Mouse (Mus musculus) G1E (cell line): ENCODE results near the gene Sh3glb2. TPM values are rescaled to one million over a fixed set of nuclear protein-coding genes. Genes with fewer than 3 reads are reported as not detected.
A peak's percentile ranks its signal among the peaks of the same experiment; 100 is the strongest.

ENCODE experiments used
- ATAC-seq: 2 replicates; pipeline ENCODE4 v1.8.0; 2016; ENCODE audit warnings: mild to moderate bottlenecking; ENCODE audit not compliant: insufficient number of reproducible peaks, poor library complexity, low FRiP score, severe bottlenecking; ENCODE audit errors: extremely low read depth
- DNase-seq: peaks from one replicate; pipeline ENCODE4 v3.0.0; 2012; ENCODE audit warnings: low spot score
- H3K27me3 ChIP-seq: 2 replicates; pipeline ENCODE4 v1.6.1; 2012; ENCODE audit warnings: mild to moderate bottlenecking, low read length, inconsistent platforms; ENCODE audit not compliant: insufficient read depth
- H3K36me3 ChIP-seq: replicated peaks from 2 replicates; pipeline ENCODE3; 2012; ENCODE audit warnings: mild to moderate bottlenecking, inconsistent platforms
- H3K4me1 ChIP-seq: 2 replicates; pipeline ENCODE4 v1.6.1; 2012; ENCODE audit warnings: low read depth, low read length, inconsistent platforms, mixed read lengths; ENCODE audit not compliant: insufficient read depth
- H3K4me3 ChIP-seq: 2 replicates; pipeline ENCODE4 v1.5.1; 2012; ENCODE audit warnings: low read depth, mild to moderate bottlenecking, inconsistent platforms, low read length, moderate library complexity, mixed read lengths
- H3K9me3 ChIP-seq: replicated peaks from 2 replicates; pipeline ENCODE4 v1.6.1; 2012; ENCODE audit warnings: inconsistent platforms
- CTCF ChIP-seq: IDR thresholded peaks from 2 replicates; pipeline ENCODE4 v1.5.1; 2012; ENCODE audit warnings: low read depth, low read length, inconsistent platforms, mixed read lengths
- GATA1 ChIP-seq: IDR thresholded peaks from 2 replicates; pipeline ENCODE4 v1.6.1; 2012; ENCODE audit warnings: borderline replicate concordance, low read length, inconsistent platforms, mixed read lengths
- GATA2 ChIP-seq: IDR thresholded peaks from 2 replicates; pipeline ENCODE4 v1.6.1; 2012; ENCODE audit warnings: low read depth, low read length, inconsistent platforms, borderline replicate concordance
- POLR2AphosphoS5 ChIP-seq: IDR thresholded peaks from 2 replicates; pipeline ENCODE4 v1.6.1; 2012; ENCODE audit warnings: low read depth, low read length, inconsistent platforms; ENCODE audit not compliant: insufficient replicate concordance
- TAL1 ChIP-seq: conservative IDR thresholded peaks from 2 replicates; pipeline ENCODE4 v1.6.1; 2012; ENCODE audit warnings: low read depth, low read length, inconsistent platforms, mixed read lengths
- polyA plus RNA-seq: library from polyadenylated mRNA; stranded (reverse); fragments of >175 nt; gene quantifications from 2 replicates; pipeline ENCODE4 v1.2.3, GENCODE M21; 2012
- total RNA-seq, 2 experiments: library from RNA; stranded (forward) in 1 of 2; stranded (reverse) in 1 of 2; fragments of 200-1000 nt in 1 of 2; fragments of >200 nt in 1 of 2; fragmentation: Nextera tagmentation in 1 of 2; gene quantifications; 2 replicates each; pipeline ENCODE4 v1.2.3; 2014 to 2017

Sh3glb2 gene
- total and polyA plus RNA-seq, 3 experiments: 20.8 to 31.3 (median 24.9) TPM

DNA sequence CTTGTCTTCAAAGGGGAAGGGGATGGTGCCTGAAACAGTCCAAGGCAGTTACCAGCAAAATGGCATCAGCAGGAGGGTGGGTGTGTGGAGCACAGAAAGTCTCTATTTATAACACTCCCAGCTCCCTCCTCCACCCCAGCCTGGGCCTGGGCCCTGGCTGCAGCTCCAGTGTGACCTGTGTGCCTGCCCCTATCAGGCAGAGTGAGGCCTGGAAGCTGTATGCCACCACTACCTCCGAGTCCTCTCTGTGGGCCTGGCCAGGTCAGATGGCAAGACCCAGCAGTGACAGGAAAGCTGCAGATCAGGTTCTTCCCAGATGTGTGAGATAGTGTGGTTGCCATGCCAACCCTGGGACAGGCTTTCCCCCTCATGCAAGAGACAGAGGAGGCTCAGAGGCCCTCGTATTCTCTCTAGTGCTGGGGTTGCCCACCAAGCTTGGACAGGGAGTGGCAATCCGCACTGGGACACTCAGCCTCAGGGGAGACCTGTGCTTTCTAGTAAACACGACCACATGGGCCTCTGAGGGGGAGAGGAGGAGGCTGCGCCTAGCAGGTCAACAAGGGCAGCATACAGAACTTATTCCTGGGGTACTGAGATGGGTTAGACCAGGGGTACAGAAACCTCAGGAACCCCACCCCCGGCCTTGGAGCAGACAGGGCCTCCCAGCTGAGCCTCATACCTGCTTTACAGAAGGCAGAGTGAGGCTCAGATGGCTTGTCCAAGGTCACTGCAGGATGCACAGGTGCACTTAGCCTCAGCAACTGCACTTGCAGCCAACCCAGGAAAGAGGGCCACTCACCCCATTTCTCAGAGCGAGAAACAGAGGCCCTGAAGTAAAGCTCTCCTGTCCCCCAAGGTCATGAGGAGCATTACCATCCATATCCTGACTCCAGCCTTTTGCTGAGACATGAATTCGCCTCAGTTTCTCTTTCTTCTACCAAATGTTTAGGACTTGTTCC lies 1.3 kb downstream of the Sh3glb2 start:
- H3K9me3 ChIP-seq: peaks cover 3% of the 10 kb centered on the region; the same call in 1 of the 2 replicates
- no peak for ATAC-seq
- DNase-seq: no peak
- no peak for TF ChIP-seq POLR2AphosphoS5
- no peak for TF ChIP-seq GATA2
- no peak for TF ChIP-seq GATA1
- TF ChIP-seq CTCF: no peak
- no peak for TF ChIP-seq TAL1
- H3K4me1 ChIP-seq: peaks cover 53% of the 10 kb centered on the region
- peaks cover 50% of the 10 kb centered on the region for H3K36me3 ChIP-seq
- H3K4me3 ChIP-seq: peak overlapping the region; percentile 75; the same call in 1 of the 2 replicates
- no peaks in the 10 kb centered on the region for H3K27me3 ChIP-seq

DNA sequence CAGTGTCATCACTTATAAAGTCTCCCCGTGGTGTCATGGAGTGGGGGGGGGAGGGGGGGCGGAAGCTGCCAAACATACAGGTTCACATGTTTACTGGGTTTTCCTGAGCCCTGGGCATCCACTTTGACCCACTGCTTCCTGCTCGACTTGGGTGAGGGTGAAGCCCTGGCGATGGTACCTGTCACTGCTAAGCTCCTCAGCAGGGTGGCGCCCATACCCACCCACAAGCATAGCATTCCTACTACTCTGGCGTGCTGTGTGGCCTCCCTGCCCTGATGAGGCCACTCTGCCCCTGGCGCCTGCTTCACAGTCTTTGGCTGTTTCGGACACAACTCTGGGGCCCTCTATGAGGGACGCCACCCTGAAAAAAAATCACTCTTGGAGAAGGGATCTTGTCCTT lies 2.2 kb downstream of the Sh3glb2 start:
- Histone ChIP-seq H3K27me3 (no peaks in the 10 kb centered on the region), H3K4me3 (no peak overlapping the region), H3K9me3 (no peaks in the 10 kb centered on the region), H3K4me1 (peaks cover 53% of the 10 kb centered on the region), H3K36me3 (peaks cover 58% of the 10 kb centered on the region)
- no peak for DNase-seq
- no peak for TF ChIP-seq CTCF
- TF ChIP-seq TAL1: no peak
- no peak for TF ChIP-seq POLR2AphosphoS5
- no peak for TF ChIP-seq GATA1
- no peak for TF ChIP-seq GATA2
- ATAC-seq: no peak

DNA sequence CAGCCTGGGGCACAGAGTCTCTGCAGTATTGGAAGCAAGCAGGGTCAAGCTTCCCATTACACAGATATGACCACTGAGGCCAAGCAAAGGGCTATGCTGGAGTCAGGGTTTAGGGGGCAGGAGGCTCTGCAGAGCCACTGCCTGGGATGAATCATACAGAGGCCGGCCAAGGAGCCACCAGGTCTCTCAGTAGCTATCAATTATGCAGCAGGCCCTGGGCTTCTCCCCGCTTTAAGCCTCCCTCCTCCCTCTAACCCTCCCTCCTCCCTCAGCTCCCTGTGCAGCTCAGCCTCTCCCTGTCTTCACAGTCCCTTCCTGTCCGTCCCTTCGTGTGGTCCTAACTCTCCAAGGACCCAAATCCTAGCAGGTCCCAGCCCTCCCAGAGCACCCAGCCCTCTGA lies 2.9 kb downstream of the Sh3glb2 start:
- peaks cover 60% of the 10 kb centered on the region for H3K36me3 ChIP-seq
- DNase-seq (no peak), ATAC-seq (no peak)
- no peaks in the 10 kb centered on the region for H3K9me3 ChIP-seq
- H3K4me1 ChIP-seq: peaks cover 54% of the 10 kb centered on the region
- TF ChIP-seq GATA1 (no peak), GATA2 (no peak), POLR2AphosphoS5 (no peak), TAL1 (no peak), CTCF (no peak)
- no peak overlapping the region for H3K4me3 ChIP-seq
- no peaks in the 10 kb centered on the region for H3K27me3 ChIP-seq

DNA sequence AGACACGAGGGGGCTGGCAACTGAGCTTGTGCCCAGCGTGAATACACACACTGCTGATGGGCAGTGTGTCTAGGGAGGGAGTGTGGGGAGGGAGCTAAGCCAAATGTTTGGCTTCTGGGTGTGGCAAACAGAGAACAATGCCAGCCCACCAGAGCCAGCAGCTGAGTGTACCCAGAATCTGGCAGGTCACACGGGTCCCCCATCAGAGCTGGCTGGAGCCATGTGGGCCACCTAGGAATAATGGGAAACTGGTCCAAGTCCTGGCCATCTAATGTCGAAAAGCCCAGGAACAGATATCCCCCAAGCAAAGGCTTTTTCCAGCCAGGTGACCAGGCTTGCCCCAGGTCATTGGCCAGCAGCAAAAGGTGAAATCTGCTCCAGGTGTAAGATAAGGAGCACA lies 3.3 kb downstream of the Sh3glb2 start:
- H3K9me3 ChIP-seq: no peaks in the 10 kb centered on the region
- peaks cover 57% of the 10 kb centered on the region for H3K4me1 ChIP-seq
- no peak for ATAC-seq
- no peaks in the 10 kb centered on the region for H3K27me3 ChIP-seq
- peaks cover 64% of the 10 kb centered on the region for H3K36me3 ChIP-seq
- TF ChIP-seq POLR2AphosphoS5 (no peak), TAL1 (no peak), GATA1 (no peak), CTCF (no peak), GATA2 (no peak)
- no peak for DNase-seq
- H3K4me3 ChIP-seq: no peak overlapping the region

DNA sequence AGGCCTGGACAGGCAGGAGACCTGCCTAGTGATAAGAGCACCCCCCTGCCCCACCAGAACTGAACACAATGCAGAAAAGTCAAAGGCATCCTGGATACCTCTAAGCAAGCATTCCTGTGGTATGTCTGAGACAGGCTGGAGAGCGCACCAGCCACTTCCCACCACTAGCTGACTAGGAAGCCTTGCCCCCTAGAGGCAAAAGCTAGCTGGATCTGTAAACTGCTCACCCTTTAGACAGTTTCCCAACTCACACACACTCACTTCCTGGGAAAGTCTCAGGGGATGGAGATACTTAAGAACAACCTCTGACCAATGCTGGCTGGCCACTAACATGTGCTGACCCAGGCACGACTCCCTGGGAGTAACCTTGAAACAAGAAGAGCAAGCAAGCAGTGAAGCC lies 8.0 kb downstream of the Sh3glb2 start:
- Histone ChIP-seq H3K36me3 (peaks cover 93% of the 10 kb centered on the region), H3K4me3 (no peak overlapping the region), H3K4me1 (peaks cover 37% of the 10 kb centered on the region), H3K9me3 (no peaks in the 10 kb centered on the region), H3K27me3 (no peaks in the 10 kb centered on the region)
- ATAC-seq (no peak), DNase-seq (no peak)
- no peak for TF ChIP-seq GATA1
- no peak for TF ChIP-seq CTCF
- no peak for TF ChIP-seq TAL1
- no peak for TF ChIP-seq GATA2
- TF ChIP-seq POLR2AphosphoS5: no peak

DNA sequence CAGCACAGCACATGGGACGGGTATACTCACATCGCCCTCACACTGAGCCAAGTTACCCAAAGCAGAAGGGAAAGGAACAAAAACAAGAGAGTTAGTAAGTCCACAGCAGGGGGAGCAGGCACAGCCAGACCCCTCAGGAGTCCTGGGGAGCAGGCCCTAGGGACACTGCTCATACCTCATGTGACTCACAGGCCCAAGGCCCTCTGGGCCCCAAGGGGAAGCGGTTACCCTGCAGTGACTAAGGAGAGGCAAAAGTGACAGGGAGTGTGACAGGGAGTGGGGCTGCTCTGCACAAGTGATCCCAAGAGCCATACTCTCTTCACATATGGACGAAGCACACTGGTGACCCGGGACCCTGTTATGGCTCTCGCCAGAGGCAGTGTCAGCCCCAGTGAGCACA lies 9.9 kb downstream of the Sh3glb2 start:
- peaks cover 93% of the 10 kb centered on the region for H3K36me3 ChIP-seq

More for the DNA sequence above, 9.9 kb downstream of the Sh3glb2 start:
- peaks cover 22% of the 10 kb centered on the region for H3K4me1 ChIP-seq
- ATAC-seq (0 out of 2 replicates have a peak, but pooled peaks have one; percentile 4), DNase-seq (no peak)
- H3K9me3 ChIP-seq: no peaks in the 10 kb centered on the region
- TF ChIP-seq GATA1 (no peak), TAL1 (no peak), POLR2AphosphoS5 (no peak), CTCF (no peak), GATA2 (no peak)
- H3K27me3 ChIP-seq: no peaks in the 10 kb centered on the region
- H3K4me3 ChIP-seq: no peak overlapping the region
